In genomic region chrX:85573532-85574181, GRCm38 (mm10) we compare ENCODE assay signal across 8 mouse cellular contexts. TPM values are rescaled to one million over a fixed set of nuclear protein-coding genes. Genes with fewer than 3 reads are reported as not detected.
A peak's percentile ranks its signal among the peaks of the same experiment; 100 is the strongest.
DNase-seq lines count a peak whose midpoint lies in the region; ATAC-seq and TF ChIP-seq lines count a peak whose summit lies in the region.

Gene Tab3, plus strand, starts transcription at chrX:85574022.

- peak within 1 kb of the TSS; percentile 92 for H3K9ac ChIP-seq in ES-E14 (ENCODE audit: insufficient read depth, low read depth, low read length, poor library complexity, severe bottlenecking)
- peak within 1 kb of the TSS; percentile 74 for H3K9ac ChIP-seq in forebrain, embryonic 15.5 days (replicated peaks)

- ATAC-seq in forebrain, embryonic 15.5 days (replicated peaks) = peak; percentile 99
- ATAC-seq in neutrophil, adult 5-6 weeks (ENCODE audit: extremely low read depth, insufficient number of reproducible peaks, low FRiP score, poor library complexity, severe bottlenecking) = peak; percentile 98

- H3K4me1 ChIP-seq in ES-E14 (ENCODE audit: control insufficient read depth in 2 of 2, insufficient read depth in 2 of 2, low read length in 2 of 2, poor library complexity in 1 of 2) = no peaks in the 10 kb centered on the region
- H3K4me1 ChIP-seq in forebrain, embryonic 15.5 days = peaks cover 13% of the 10 kb centered on the region
- H3K4me1 ChIP-seq in lung, adult 2 months (ENCODE audit: control insufficient read depth, insufficient read depth, low read length) = 0 out of 2 replicates have a peak, but pooled peaks cover 2% of the 10 kb centered on the region

- H3K4me2 ChIP-seq in forebrain, embryonic 15.5 days (replicated peaks) = peak within 1 kb of the TSS; percentile 52

- H3K36me3 ChIP-seq in ES-E14 (ENCODE audit: control insufficient read depth, insufficient read depth, low read length, poor library complexity, severe bottlenecking) = no peaks in the 10 kb centered on the region
- H3K36me3 ChIP-seq in forebrain, embryonic 15.5 days = no peaks in the 10 kb centered on the region

- TF ChIP-seq CTCF in lung, adult 2 months (IDR thresholded peaks at IDR 0.05; ENCODE audit: insufficient read depth, low read length) = no peak

- no peak; the same call in 1 of the 2 replicates for TF ChIP-seq POLR2A in lung, adult 2 months (IDR thresholded peaks at IDR 0.05; ENCODE audit: borderline replicate concordance, extremely low read depth, low read depth, low read length)

- in situ Hi-C loops in ES-E14 (cut with MboI; ENCODE audit: low sequenced_read_pairs in 2 of 2, unreplicated experiment in 2 of 2) = no loop called here

- H3K4me3 ChIP-seq in ES-E14 (ENCODE audit: insufficient read depth in 1 of 2, low read depth in 1 of 2, low read length in 2 of 2, poor library complexity in 1 of 2, severe bottlenecking in 1 of 2) = peak within 1 kb of the TSS; percentile 84 to 86
- H3K4me3 ChIP-seq in forebrain, embryonic 15.5 days = peak within 1 kb of the TSS; percentile 72
- peak within 1 kb of the TSS; percentile 84 for H3K4me3 ChIP-seq in lung, adult 2 months (replicated peaks; ENCODE audit: extremely low read depth, low read depth, low read length)

- WGBS in forebrain, embryonic 15.5 days = 30% methylated on average over 47 of the region's 64 CpGs
- 33% methylated on average over 58 of the region's 64 CpGs for WGBS in lung, adult 2 months

- DNase-seq in ES-E14 (ENCODE audit: low read depth, low spot score) = peak; percentile 79
- peak; percentile 97 for DNase-seq in cerebellum, adult 11-12 months
- peak; percentile 92 for DNase-seq in heart, postnatal 25 days (ENCODE audit: low spot score)
- peak; percentile 89 to 95 for DNase-seq in layer of hippocampus, adult 18-20 months (ENCODE audit: low spot score in 2 of 2)
- peak; percentile 92 for DNase-seq in lung, adult 2 months
- DNase-seq in thymus, adult 18-20 months = peak; percentile 91 to 94

- no peaks in the 10 kb centered on the region for H3K9me3 ChIP-seq in ES-E14 (ENCODE audit: control insufficient read depth, insufficient read depth, low read depth, low read length)
- no peaks in the 10 kb centered on the region for H3K9me3 ChIP-seq in forebrain, embryonic 15.5 days

- H3K27ac ChIP-seq in ES-E14 (ENCODE audit: insufficient read depth, low read depth, low read length, poor library complexity, severe bottlenecking) = peak within 1 kb of the TSS; percentile 48
- H3K27ac ChIP-seq in forebrain, embryonic 15.5 days (replicated peaks) = peak within 1 kb of the TSS; percentile 66

- intact Hi-C loops in heart, postnatal 25 days (cut with DNase I) = no loop called here

- no peaks in the 10 kb centered on the region for H3K27me3 ChIP-seq in forebrain, embryonic 15.5 days

TF ChIP-seq in ES-E14, 5 proteins besides CTCF, POLR2A, EP300 and RAD21:
- TF ChIP-seq CHD2 (IDR thresholded peaks at IDR 0.05; ENCODE audit: low read depth, low read length) (peak; percentile 96), ZNF384 (IDR thresholded peaks at IDR 0.05; ENCODE audit: low read depth, low read length) (no peak), HCFC1 (IDR thresholded peaks at IDR 0.05; ENCODE audit: borderline replicate concordance, insufficient read depth, low read length) (peak; percentile 86)

RNA-seq across cellular contexts. Expression of gene Tab3, which starts in this region (rescaled TPM):
- 11.0 and 12.3 TPM in 2 replicates for total RNA-seq in ES-E14 (2012; rRNA removed)
- polyA plus RNA-seq in forebrain, embryonic 15.5 days (2015; fragmentation: Nextera tagmentation; extraction: Ambion mirVana) = 6.9 and 7.0 TPM in 2 replicates
- total RNA-seq in heart, postnatal 25 days (2021) = 1 to 10 TPM; 6.6 to 7.5 TPM
- 10 to 100 TPM; 15.6 to 16.4 TPM for total RNA-seq in layer of hippocampus, adult 18-20 months (2021)
- 4.2 and 4.7 TPM in 2 replicates for polyA plus RNA-seq in lung, adult 2 months (2012; rRNA removed)
- total RNA-seq in neutrophil, adult 5-6 weeks (2017) = 11.1 and 11.8 TPM in 2 replicates

Comparison
In these comparisons a context has a peak if more than half of its experiments do, and no peak if none do; other contexts are left out.
1. Peak in every context shown above with its lines: DNase-seq, ATAC-seq, H3K4me3 ChIP-seq and H3K27ac ChIP-seq.